Mouse (Mus musculus) heart, embryonic 11.5 days (tissue): ENCODE data around the gene Ppm1h. TPM values are rescaled to one million over a fixed set of nuclear protein-coding genes. Genes with fewer than 3 reads are reported as not detected.

Experiments
- ATAC-seq: fragments of 200-750 bp; cut with Nextera tagmentation; replicated peaks from 2 replicates; pipeline ENCODE4 v1.8.0; 2017; ENCODE audit warnings: moderate library complexity; ENCODE audit not compliant: insufficient number of reproducible peaks, low FRiP score, low TSS enrichment
- H3K27ac ChIP-seq: fragments of 300-500 bp; sonication (generic); 2 replicates; pipeline ENCODE4 v1.5.1; 2014; ENCODE audit warnings: mild to moderate bottlenecking, low read depth, low read length
- H3K27me3 ChIP-seq: fragments of 300-500 bp; sonication (generic); 2 replicates; pipeline ENCODE4 v1.6.1; 2014; ENCODE audit warnings: mild to moderate bottlenecking, low read length, mixed read lengths; ENCODE audit not compliant: control insufficient read depth, insufficient read depth
- H3K36me3 ChIP-seq: fragments of 300-500 bp; sonication (generic); 2 replicates; pipeline ENCODE4 v1.6.1; 2014; ENCODE audit warnings: mild to moderate bottlenecking, low read length, moderate library complexity, mixed read lengths; ENCODE audit not compliant: control insufficient read depth, insufficient read depth
- H3K4me1 ChIP-seq: fragments of 300-500 bp; sonication (generic); 2 replicates; pipeline ENCODE4 v1.6.1; 2014; ENCODE audit warnings: low read length; ENCODE audit not compliant: control insufficient read depth, insufficient read depth
- H3K4me2 ChIP-seq: fragments of 300-500 bp; sonication (generic); 2 replicates; pipeline ENCODE4 v1.6.1; 2014; ENCODE audit warnings: mild to moderate bottlenecking, moderate library complexity
- H3K4me3 ChIP-seq: fragments of 300-500 bp; sonication (generic); 2 replicates; pipeline ENCODE4 v1.5.1; 2014; ENCODE audit warnings: low read depth, low read length
- H3K9ac ChIP-seq: fragments of 300-500 bp; sonication (generic); 2 replicates; pipeline ENCODE4 v1.6.1; 2014; ENCODE audit warnings: mild to moderate bottlenecking, low read depth, low read length, moderate library complexity
- H3K9me3 ChIP-seq: fragments of 300-500 bp; sonication (generic); replicated peaks from 2 replicates; pipeline ENCODE4 v1.6.1; 2016; ENCODE audit warnings: low read length; ENCODE audit not compliant: control insufficient read depth
- WGBS: fragments of 180-500 bp; shearing (Covaris S2); extraction: QIAGEN DNeasy Blood & Tissue Kit; methylation state at CpG from one replicate; pipeline ENCODE4 v1.1.7; 2014; ENCODE audit not compliant: insufficient replicate concordance; 5-methylcytosine and 5-hydroxymethylcytosine counted together
- polyA plus RNA-seq: library from polyadenylated mRNA; unstranded; fragments of >200 nt; fragmentation: Nextera tagmentation; extraction: Ambion mirVana; gene quantifications from 2 replicates; pipeline ENCODE4 v1.2.1, GENCODE M21; 2014

Ppm1h gene
- polyA plus RNA-seq, 1 experiment from 2014 or later: 3.9 TPM

DNA sequence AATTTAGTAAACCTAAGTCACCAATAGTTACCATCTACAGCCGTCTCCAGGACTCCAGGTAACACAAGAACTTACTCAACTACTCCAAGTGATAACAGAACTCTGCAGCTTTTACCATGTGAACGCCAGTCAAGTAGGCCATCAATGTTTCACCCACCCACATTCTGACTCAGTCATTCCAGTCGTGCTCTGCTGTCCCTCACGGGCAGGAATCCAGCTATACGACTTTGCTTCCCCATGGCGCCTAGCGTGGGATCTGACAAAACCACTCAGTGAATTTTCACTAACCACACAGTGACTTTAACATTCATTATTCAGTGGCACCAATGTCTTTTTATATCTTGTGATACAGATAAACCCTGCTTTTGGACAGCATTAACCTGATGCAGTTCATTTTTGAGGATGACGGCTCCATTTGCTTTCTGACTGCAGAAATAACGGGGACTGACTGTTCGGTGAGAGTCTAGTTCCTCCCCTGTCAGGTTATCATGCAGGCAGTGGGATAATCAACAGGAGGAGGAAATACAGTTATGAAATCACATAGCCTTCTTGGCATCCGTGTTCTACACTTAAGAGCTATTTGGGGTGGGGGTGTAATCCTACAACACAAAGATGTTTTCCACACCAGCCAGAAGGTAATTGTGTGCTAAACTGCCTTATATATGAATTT lies 304.5 kb downstream of the Ppm1h start:
- Histone ChIP-seq H3K4me3 (peak overlapping the region; percentile 98), H3K27ac (peak overlapping the region; percentile 22; the same call in 1 of the 2 replicates), H3K27me3 (no peaks in the 10 kb centered on the region), H3K4me1 (peaks cover 18% of the 10 kb centered on the region), H3K36me3 (peaks cover 15% of the 10 kb centered on the region), H3K9me3 (no peaks in the 10 kb centered on the region; the same call in 1 of the 2 replicates), H3K4me2 (peak overlapping the region; percentile 70), H3K9ac (no peak overlapping the region)
- no peak for ATAC-seq
- 59% methylated on average over 11 of the region's 11 CpGs for WGBS

DNA sequence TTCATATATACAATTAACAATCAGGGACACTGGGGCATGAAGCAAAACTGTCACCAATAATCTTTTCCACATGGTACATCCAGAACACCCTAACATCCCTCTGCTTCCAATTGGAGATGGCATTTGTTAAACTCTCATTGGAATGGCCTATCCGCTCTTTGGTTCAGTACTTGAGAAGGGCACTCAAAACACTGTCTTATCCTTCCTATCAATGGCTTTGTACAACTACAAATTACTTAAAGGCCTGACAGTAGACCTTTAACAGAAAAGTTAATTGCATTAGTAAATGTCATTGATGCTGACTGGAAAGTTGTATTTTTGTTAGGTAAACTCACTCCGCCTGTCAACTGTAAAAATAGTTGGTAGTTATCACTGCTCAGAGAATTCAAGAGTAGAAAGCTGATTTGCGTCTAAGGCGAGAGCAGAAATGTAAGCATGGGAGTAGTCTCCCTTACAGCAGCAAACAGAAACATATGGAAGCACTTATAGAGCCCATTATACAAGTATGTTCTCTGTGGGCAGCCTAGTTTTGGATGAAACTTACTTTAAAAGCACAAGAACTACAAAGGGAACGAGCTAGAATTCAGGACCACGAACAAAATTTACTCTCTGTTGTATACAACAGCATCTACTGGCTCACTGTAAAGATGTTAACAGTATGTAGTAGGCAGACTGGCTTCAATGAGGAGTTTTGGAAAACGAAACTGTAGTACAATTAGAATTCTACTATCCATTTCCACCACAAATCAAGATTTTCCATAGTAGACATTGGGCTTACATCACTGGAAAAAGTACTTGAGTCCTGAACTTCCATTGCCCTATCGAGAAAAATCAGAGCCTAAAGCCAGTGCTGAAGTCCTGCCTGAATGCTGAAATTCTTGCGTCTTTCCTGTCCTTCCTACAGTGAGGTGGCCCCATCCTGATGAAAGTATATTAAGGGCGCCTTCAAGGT lies 305.3 kb downstream of the Ppm1h start:
- Histone ChIP-seq H3K9me3 (no peaks in the 10 kb centered on the region; the same call in 1 of the 2 replicates), H3K4me1 (peaks cover 22% of the 10 kb centered on the region), H3K36me3 (peaks cover 15% of the 10 kb centered on the region), H3K4me2 (peak overlapping the region; percentile 70), H3K27me3 (no peaks in the 10 kb centered on the region), H3K4me3 (peak overlapping the region; percentile 98), H3K27ac (peak overlapping the region; percentile 77), H3K9ac (peak overlapping the region; percentile 100)
- WGBS: 39% methylated on average over 10 of the region's 10 CpGs
- ATAC-seq: no peak

DNA sequence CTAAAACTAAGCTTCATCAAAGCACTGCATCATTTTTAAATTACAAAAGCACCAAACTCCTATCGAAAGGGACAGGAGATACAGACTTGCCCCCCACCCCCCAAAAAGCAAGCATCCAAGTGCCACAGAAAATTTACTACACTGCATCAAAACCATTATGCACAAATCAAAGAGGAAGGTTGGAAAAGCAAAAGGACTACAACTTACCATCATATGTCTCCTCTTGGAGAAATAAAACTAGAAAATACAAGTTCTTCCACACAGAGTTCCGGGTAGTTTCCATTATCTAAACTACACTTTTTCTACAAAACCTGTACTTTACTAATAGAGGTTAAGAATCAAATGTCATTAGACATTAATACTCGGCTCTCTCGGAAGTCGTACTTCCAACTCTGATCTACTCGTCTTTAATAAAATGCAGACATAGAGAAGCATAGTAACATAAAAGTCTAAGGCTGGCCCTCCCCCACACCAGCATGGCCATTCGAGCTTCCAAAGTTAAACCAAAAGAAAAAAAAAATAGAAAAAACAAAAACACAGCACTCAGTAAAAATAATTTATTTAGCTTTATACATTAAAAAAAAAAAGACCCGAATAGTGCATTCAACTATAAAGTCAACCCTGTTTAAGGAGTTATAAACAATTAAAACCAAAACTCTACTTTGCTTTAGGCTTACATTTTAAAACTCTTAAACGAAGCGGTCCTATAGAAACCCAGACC lies 306.1 kb downstream of the Ppm1h start:
- Histone ChIP-seq H3K27me3 (no peaks in the 10 kb centered on the region), H3K27ac (peak overlapping the region; percentile 99), H3K9me3 (no peaks in the 10 kb centered on the region; the same call in 1 of the 2 replicates), H3K4me3 (peak overlapping the region; percentile 98), H3K4me2 (peak overlapping the region; percentile 70), H3K9ac (peak overlapping the region; percentile 100), H3K4me1 (peaks cover 22% of the 10 kb centered on the region), H3K36me3 (peaks cover 12% of the 10 kb centered on the region)
- ATAC-seq: no peak
- 4% methylated on average over 10 of the region's 10 CpGs for WGBS

DNA sequence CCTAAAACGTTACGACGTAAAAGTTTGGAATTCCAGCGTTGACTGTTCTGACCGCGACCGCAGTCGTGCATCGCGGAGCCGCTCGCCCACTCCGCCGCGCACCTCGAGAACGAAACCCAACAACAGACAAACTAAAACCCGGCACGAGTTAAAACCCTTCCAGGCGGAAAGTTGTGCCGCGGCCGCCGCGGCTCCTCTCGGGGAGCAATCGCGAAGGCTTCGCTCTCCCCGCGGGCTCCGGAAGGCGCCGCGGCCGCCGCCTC lies 306.6 kb downstream of the Ppm1h start:
- Histone ChIP-seq H3K4me3 (peak overlapping the region; percentile 98), H3K27ac (peak overlapping the region; percentile 99), H3K9ac (peak overlapping the region; percentile 100), H3K36me3 (peaks cover 9% of the 10 kb centered on the region), H3K4me1 (peaks cover 26% of the 10 kb centered on the region), H3K4me2 (peak overlapping the region; percentile 70), H3K9me3 (no peaks in the 10 kb centered on the region; the same call in 1 of the 2 replicates), H3K27me3 (no peaks in the 10 kb centered on the region)
- under 1% methylated on average over 37 of the region's 37 CpGs for WGBS
- no peak for ATAC-seq

DNA sequence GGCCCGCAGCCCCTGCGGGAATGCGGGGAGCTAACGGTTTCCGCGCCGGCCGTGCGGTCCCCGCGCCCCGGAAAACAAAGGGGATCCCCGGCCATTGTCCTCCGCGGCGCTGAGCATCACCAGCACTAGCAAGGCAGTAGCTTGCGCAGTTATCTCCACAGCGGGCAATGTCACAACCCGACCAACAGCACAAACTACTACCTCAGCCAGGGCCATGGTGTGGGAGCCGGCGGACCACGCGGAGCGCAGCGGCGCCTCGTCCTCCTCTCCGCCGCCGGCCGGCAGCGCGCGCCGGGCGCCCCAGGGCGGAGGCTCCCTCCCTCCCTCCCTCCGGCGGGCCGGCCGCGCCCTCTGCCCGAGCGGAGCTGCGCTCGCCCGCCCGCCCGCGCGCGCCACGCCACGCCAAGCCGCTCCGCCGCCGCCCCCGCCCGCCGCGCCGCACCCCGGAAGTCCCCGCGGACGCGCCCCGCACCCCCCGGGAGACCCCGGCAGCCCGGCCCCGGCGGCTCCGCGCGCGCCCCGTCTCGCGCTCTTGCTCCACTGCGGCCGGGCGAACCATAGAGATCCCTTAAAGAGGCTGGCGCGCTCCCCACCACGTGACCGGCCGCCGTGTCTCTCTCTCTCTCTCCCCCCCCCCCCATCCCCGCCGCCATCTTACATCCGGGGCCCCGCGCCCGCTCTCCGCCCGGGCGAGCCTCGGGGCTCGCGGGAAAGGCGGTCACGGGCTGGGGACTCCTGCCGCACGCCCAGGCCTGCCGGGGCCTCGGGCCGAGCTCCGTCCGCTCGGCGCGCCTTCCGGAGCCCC lies 307.2 kb downstream of the Ppm1h start:
- H3K9me3 ChIP-seq: no peaks in the 10 kb centered on the region; the same call in 1 of the 2 replicates
- peak overlapping the region; percentile 70 for H3K4me2 ChIP-seq

DNA sequence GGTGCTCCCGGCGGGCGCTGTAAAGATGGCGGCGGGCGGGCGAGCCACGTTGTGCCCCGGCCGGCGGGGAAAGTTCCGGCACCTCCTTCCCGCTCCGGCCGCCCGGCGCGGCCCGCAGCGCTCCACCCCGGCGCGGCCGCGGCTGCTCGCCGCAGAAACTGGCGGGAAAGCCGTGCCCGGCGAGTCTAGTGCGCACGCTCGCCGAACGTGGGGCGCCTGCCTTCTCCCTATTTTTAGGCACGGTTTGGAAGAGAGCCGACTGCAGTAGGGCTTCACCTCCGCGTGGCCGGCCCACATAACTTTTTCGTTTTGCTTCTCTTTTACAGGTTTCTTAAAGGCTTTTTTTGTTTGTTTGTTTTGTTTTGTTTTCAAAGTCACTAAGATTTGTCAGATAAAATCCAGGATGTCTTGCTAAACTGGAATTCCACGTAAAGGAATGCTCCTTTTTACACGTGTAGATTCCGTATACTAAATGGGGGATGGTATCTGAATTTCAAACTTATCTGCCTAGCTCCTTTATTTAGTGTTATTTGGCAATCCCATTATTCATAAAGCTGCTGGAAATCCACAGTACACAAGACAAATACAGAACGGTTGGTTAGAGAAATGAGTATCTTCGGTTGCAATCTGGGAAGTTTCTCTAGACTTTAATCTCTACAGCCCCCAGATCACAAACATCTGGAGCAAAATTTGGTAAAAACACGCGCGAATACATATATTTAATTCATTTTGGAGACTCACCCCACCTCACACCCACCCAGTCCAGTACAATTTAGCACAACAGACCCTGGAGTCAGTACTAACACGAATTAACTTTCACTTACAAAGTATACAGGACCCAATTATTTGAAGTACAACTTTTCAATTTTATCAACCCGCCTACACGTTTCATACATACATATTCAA lies 308.0 kb downstream of the Ppm1h start:
- Histone ChIP-seq H3K4me1 (peaks cover 32% of the 10 kb centered on the region), H3K4me3 (peak overlapping the region; percentile 98), H3K36me3 (0 out of 2 replicates have a peak, but pooled peaks cover 3% of the 10 kb centered on the region), H3K27me3 (no peaks in the 10 kb centered on the region), H3K9me3 (no peaks in the 10 kb centered on the region; the same call in 1 of the 2 replicates), H3K9ac (peak overlapping the region; percentile 100), H3K4me2 (peak overlapping the region; percentile 70), H3K27ac (peak overlapping the region; percentile 99)
- peak; percentile 77 for ATAC-seq
- 10% methylated on average over 54 of the region's 54 CpGs for WGBS

More for the DNA sequence above, 307.2 kb downstream of the Ppm1h start:
- H3K9ac ChIP-seq: peak overlapping the region; percentile 100
- no peaks in the 10 kb centered on the region for H3K27me3 ChIP-seq
- peaks cover 7% of the 10 kb centered on the region; the same call in 1 of the 2 replicates for H3K36me3 ChIP-seq
- peak overlapping the region; percentile 99 for H3K27ac ChIP-seq
- peak; percentile 88 for ATAC-seq
- under 1% methylated on average over 69 of the region's 115 CpGs for WGBS
- H3K4me3 ChIP-seq: peak overlapping the region; percentile 98
- H3K4me1 ChIP-seq: peaks cover 29% of the 10 kb centered on the region

DNA sequence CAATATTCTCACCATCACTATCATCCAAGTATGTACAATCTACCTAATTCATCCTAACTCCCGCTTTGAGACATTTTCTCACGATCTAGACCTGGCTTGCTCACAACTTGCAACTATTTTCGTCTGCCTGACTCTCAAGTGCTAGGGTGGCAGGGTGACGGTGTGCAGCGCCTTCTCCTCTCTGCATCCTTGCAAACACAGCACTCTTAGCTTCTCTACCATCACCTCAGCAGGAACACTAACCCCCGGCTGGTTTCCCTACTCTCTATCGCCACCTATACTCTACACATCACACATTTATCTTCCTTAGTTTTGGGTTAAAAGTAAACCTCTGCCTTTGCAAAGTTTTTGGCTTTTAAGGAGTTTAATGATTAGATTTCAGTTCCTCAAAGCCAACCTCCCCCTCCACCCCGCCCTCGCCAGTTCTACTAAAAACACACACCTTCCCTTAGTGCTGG lies 309.1 kb downstream of the Ppm1h start:
- 13% methylated on average over 9 of the region's 9 CpGs for WGBS
- no peak for ATAC-seq
- H3K36me3 ChIP-seq: 0 out of 2 replicates have a peak, but pooled peaks cover 2% of the 10 kb centered on the region
- peak overlapping the region; percentile 35; the same call in 1 of the 2 replicates for H3K9ac ChIP-seq
- H3K9me3 ChIP-seq: no peaks in the 10 kb centered on the region; the same call in 1 of the 2 replicates
- H3K4me3 ChIP-seq: 0 out of 2 replicates have a peak overlapping the region, but pooled peaks have one; percentile 11
- peaks cover 35% of the 10 kb centered on the region for H3K4me1 ChIP-seq
- peak overlapping the region; percentile 29; the same call in 1 of the 2 replicates for H3K27ac ChIP-seq
- H3K4me2 ChIP-seq: peak overlapping the region; percentile 70
- no peaks in the 10 kb centered on the region for H3K27me3 ChIP-seq
